Mouse (Mus musculus): ENCODE results near the gene Ush2a. TPM values are rescaled to one million over a fixed set of nuclear protein-coding genes. Genes with fewer than 3 reads are reported as not detected.

The Ush2a gene
- polyA plus RNA-seq (2015; fragmentation: Nextera tagmentation; extraction: Ambion mirVana) = 0.01 TPM in 1 of 2 replicates, not detected in the other

GRCm38 (mm10) chr1:188261903-188262682 is at the start of gene Ush2a:
Gene Ush2a, plus strand, starts transcription at chr1:188262023.
- Histone ChIP-seq H3K36me3 (ENCODE audit: control insufficient read depth, insufficient read depth) (no peaks in the 10 kb centered on the region), H3K9ac (ENCODE audit: low read depth, low read length) (no peak within 1 kb of the TSS), H3K4me2 (replicated peaks; ENCODE audit: low read depth) (no peak within 1 kb of the TSS), H3K4me1 (replicated peaks; ENCODE audit: control insufficient read depth, insufficient read depth, low read length) (no peaks in the 10 kb centered on the region), H3K27me3 (replicated peaks; ENCODE audit: control insufficient read depth, insufficient read depth, low read length) (no peaks in the 10 kb centered on the region), H3K27ac (ENCODE audit: low read depth, low read length) (no peak within 1 kb of the TSS), H3K4me3 (ENCODE audit: low read depth, low read length) (no peak within 1 kb of the TSS), H3K9me3 (ENCODE audit: control insufficient read depth) (no peaks in the 10 kb centered on the region)
- 66% methylated on average over 10 of the region's 10 CpGs for WGBS
- ATAC-seq = no peak
- TF ChIP-seq CTCF (IDR thresholded peaks at IDR 0.05; ENCODE audit: low read depth) = no peak

GRCm38 (mm10) chr1:188214885-188215611 is 46.8 kb upstream of the Ush2a start:
- WGBS = 68% methylated on average over 10 of the region's 10 CpGs
- Histone ChIP-seq H3K9ac (ENCODE audit: low read depth, low read length) (no peak overlapping the region), H3K4me2 (replicated peaks; ENCODE audit: low read depth) (no peak overlapping the region), H3K27me3 (replicated peaks; ENCODE audit: control insufficient read depth, insufficient read depth, low read length) (no peaks in the 10 kb centered on the region), H3K36me3 (ENCODE audit: control insufficient read depth, insufficient read depth) (no peaks in the 10 kb centered on the region), H3K27ac (ENCODE audit: low read depth, low read length) (no peak overlapping the region), H3K4me3 (ENCODE audit: low read depth, low read length) (no peak overlapping the region), H3K9me3 (ENCODE audit: control insufficient read depth) (no peaks in the 10 kb centered on the region), H3K4me1 (replicated peaks; ENCODE audit: control insufficient read depth, insufficient read depth, low read length) (no peaks in the 10 kb centered on the region)
- TF ChIP-seq CTCF (IDR thresholded peaks at IDR 0.05; ENCODE audit: low read depth) = no peak
- ATAC-seq = no peak

- ATAC-seq = no peak
- H3K9ac ChIP-seq (ENCODE audit: low read depth, low read length) = no peak overlapping the region
- H3K27ac ChIP-seq (ENCODE audit: low read depth, low read length) = no peak overlapping the region
- no peak overlapping the region for H3K4me3 ChIP-seq (ENCODE audit: low read depth, low read length)
- H3K4me2 ChIP-seq (replicated peaks; ENCODE audit: low read depth) = no peak overlapping the region
- no peaks in the 10 kb centered on the region for H3K9me3 ChIP-seq (ENCODE audit: control insufficient read depth)
- TF ChIP-seq CTCF (IDR thresholded peaks at IDR 0.05; ENCODE audit: low read depth) = no peak
- no peaks in the 10 kb centered on the region for H3K36me3 ChIP-seq (ENCODE audit: control insufficient read depth, insufficient read depth)
- no peaks in the 10 kb centered on the region for H3K4me1 ChIP-seq (replicated peaks; ENCODE audit: control insufficient read depth, insufficient read depth, low read length)
- 65% methylated on average over 4 of the region's 4 CpGs for WGBS
- no peaks in the 10 kb centered on the region for H3K27me3 ChIP-seq (replicated peaks; ENCODE audit: control insufficient read depth, insufficient read depth, low read length)
These were observed 40.5 kb upstream of the Ush2a start for GRCm38 (mm10) chr1:188221226-188221792.

- H3K9me3 ChIP-seq (ENCODE audit: control insufficient read depth) = no peaks in the 10 kb centered on the region
- no peak for TF ChIP-seq CTCF (IDR thresholded peaks at IDR 0.05; ENCODE audit: low read depth)
- no peak overlapping the region for H3K4me2 ChIP-seq (replicated peaks; ENCODE audit: low read depth)
- H3K27me3 ChIP-seq (replicated peaks; ENCODE audit: control insufficient read depth, insufficient read depth, low read length) = no peaks in the 10 kb centered on the region
- WGBS = 78% methylated on average over 5 of the region's 5 CpGs
- H3K4me3 ChIP-seq (ENCODE audit: low read depth, low read length) = no peak overlapping the region
- ATAC-seq = no peak
- H3K36me3 ChIP-seq (ENCODE audit: control insufficient read depth, insufficient read depth) = no peaks in the 10 kb centered on the region
- no peak overlapping the region for H3K27ac ChIP-seq (ENCODE audit: low read depth, low read length)
- H3K4me1 ChIP-seq (replicated peaks; ENCODE audit: control insufficient read depth, insufficient read depth, low read length) = no peaks in the 10 kb centered on the region
- no peak overlapping the region for H3K9ac ChIP-seq (ENCODE audit: low read depth, low read length)
These were observed 28.6 kb upstream of the Ush2a start for GRCm38 (mm10) chr1:188233036-188233724.

GRCm38 (mm10) chr1:188238636-188239035 is 23.2 kb upstream of the Ush2a start:
- Histone ChIP-seq H3K4me3 (ENCODE audit: low read depth, low read length) (no peak overlapping the region), H3K36me3 (ENCODE audit: control insufficient read depth, insufficient read depth) (no peaks in the 10 kb centered on the region), H3K27ac (ENCODE audit: low read depth, low read length) (no peak overlapping the region), H3K9ac (ENCODE audit: low read depth, low read length) (no peak overlapping the region), H3K4me1 (replicated peaks; ENCODE audit: control insufficient read depth, insufficient read depth, low read length) (no peaks in the 10 kb centered on the region), H3K4me2 (replicated peaks; ENCODE audit: low read depth) (no peak overlapping the region), H3K9me3 (ENCODE audit: control insufficient read depth) (no peaks in the 10 kb centered on the region), H3K27me3 (replicated peaks; ENCODE audit: control insufficient read depth, insufficient read depth, low read length) (no peaks in the 10 kb centered on the region)
- TF ChIP-seq CTCF (IDR thresholded peaks at IDR 0.05; ENCODE audit: low read depth) = no peak
- no peak for ATAC-seq

- no peaks in the 10 kb centered on the region for H3K9me3 ChIP-seq (ENCODE audit: control insufficient read depth)
- H3K4me1 ChIP-seq (replicated peaks; ENCODE audit: control insufficient read depth, insufficient read depth, low read length) = no peaks in the 10 kb centered on the region
- H3K4me3 ChIP-seq (ENCODE audit: low read depth, low read length) = no peak overlapping the region
- no peaks in the 10 kb centered on the region for H3K27me3 ChIP-seq (replicated peaks; ENCODE audit: control insufficient read depth, insufficient read depth, low read length)
- H3K27ac ChIP-seq (ENCODE audit: low read depth, low read length) = no peak overlapping the region
- H3K9ac ChIP-seq (ENCODE audit: low read depth, low read length) = no peak overlapping the region
- no peaks in the 10 kb centered on the region for H3K36me3 ChIP-seq (ENCODE audit: control insufficient read depth, insufficient read depth)
- ATAC-seq = no peak
- TF ChIP-seq CTCF (IDR thresholded peaks at IDR 0.05; ENCODE audit: low read depth) = no peak
- 89% methylated on average over 10 of the region's 10 CpGs for WGBS
- no peak overlapping the region for H3K4me2 ChIP-seq (replicated peaks; ENCODE audit: low read depth)
These were observed 20.1 kb upstream of the Ush2a start for GRCm38 (mm10) chr1:188241766-188242165.

Data from intestine, postnatal 0 days (tissue).